Mouse (Mus musculus): ENCODE measurements around the gene Olfr732.

Gene Olfr732

DNA sequence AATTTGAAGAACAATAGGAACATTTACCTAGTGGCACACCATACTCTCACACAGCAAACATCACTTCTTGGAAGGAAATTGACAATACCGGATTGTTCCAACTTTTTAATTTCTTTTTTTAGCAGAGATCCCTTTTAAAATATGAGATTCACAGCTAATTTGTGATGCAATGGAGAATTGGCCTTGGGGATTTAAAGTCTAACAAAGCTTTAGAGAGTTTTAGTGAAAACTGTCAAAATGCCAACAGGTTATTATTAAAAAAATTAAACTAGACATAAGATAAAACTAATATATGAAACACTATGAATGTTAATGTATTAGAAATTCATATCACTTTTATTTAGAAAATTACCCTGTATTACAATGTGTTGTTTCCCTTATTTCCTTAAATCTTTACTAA is at the start of gene Olfr732:
Olfr732 (minus strand) TSS at position 101 of the 400 bp plus-strand sequence.
- DNase-seq (ENCODE audit: low spot score) = no peak

GRCm38 (mm10) chr14:50326661-50327060 is 42.7 kb upstream of the Olfr732 start, which contains the start of gene Olfr734:
TSS of gene Olfr734 (minus strand) at chr14:50326761.
- no peak for DNase-seq (ENCODE audit: low spot score)

DNA sequence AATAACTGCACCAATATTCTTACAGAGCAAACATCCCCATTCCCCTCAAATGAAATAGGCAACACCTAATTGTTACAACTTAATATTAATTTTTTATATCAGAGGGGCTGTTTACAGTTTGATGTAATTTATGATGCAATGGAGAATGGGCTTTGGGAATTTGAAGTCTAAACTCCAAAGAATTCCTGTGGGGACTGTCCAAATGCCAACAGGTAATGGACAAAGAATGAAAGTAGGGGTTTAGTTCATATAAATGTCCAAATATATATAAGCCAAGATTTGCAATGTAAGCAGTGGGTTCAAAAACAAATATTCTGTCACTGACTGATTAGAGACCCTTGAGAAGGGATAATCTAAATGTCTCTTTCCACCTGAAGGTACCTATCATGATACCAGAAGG is 17.4 kb upstream of the Olfr732 start, which contains the start of gene Olfr733:
Olfr733 (minus strand) TSS at position 101 of the 400 bp plus-strand sequence.
- DNase-seq (ENCODE audit: low spot score) = no peak

DNA sequence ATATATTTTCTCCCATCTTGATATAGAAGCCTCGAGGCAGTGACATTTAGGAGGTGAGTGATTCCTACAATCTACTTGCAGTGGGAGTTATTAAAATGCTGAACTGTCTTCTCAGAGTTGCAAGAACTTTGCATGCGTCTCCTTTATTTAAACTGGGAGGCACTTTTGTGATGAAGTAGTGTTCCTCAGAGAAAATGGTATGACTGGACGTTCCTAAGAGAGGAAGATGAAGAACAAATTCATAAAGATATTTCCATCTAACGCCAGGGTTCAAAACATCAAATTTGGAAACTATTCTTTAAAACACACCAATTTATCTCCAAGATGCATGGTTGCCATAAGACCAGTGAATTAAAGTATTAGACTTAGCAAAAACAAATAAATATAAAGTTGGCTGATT is 42.2 kb downstream of the Olfr732 start, which contains the start of gene Olfr731:
Olfr731 (minus strand) TSS at position 101 of the 400 bp plus-strand sequence.
- DNase-seq (ENCODE audit: low spot score) = no peak

All from MN1 (cell line).